ENCODE assay signal across 34 mouse cellular contexts in the genomic region with DNA sequence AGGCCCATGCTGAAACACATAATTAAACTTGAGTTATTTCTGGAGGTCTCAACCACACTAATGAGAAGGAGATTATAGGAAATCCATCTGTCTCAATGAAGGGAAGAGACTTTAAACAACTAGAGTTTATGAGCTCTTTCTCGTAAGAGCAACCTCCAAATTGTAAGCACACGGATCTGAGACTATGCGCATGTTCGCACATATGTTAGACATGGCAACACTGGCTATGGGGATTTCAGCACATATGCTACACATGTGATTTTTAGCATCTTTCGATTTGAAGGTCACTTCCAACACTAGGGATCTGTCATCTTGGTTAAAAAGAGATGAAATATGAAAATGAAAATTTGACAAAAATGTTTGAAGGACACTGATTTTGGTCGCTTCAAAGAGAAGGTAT.
"Had no signal": no experiment of that assay in that cellular context is flagged by ENCODE, and none has a peak within 500 bp of the region (broad histone marks: within the 10 kb centered on the region; RNA-seq: fewer than 3 reads in every experiment).

No protein-coding gene starts in this region.

- H3K4me3 ChIP-seq: heart, embryonic 12.5 days; heart, embryonic 13.5 days; heart, embryonic 15.5 days; hindbrain, embryonic 10.5 days; hindbrain, embryonic 12.5 days; hindbrain, embryonic 13.5 days; hindbrain, embryonic 15.5 days; intestine, embryonic 15.5 days; kidney, embryonic 15.5 days; layer of hippocampus, adult 2 months; left cerebral cortex, adult 2 months had no signal

- H3K27ac ChIP-seq: heart, embryonic 13.5 days; heart, embryonic 15.5 days; hindbrain, embryonic 10.5 days; hindbrain, embryonic 12.5 days; hindbrain, embryonic 13.5 days; hindbrain, embryonic 14.5 days; hindbrain, embryonic 15.5 days; hindbrain, postnatal 0 days; intestine, embryonic 15.5 days; kidney, embryonic 15.5 days; kidney, postnatal 0 days; layer of hippocampus, adult 2 months; left cerebral cortex, adult 2 months had no signal

- H3K9me3 ChIP-seq: heart, embryonic 12.5 days; heart, embryonic 13.5 days; heart, embryonic 15.5 days; hindbrain, embryonic 10.5 days; hindbrain, embryonic 12.5 days; hindbrain, embryonic 13.5 days; hindbrain, embryonic 15.5 days; intestine, embryonic 15.5 days; kidney, embryonic 15.5 days had no signal

- H3K36me3 ChIP-seq: heart, embryonic 12.5 days; heart, embryonic 13.5 days; heart, embryonic 15.5 days; hindbrain, embryonic 10.5 days; hindbrain, embryonic 12.5 days; hindbrain, embryonic 13.5 days; hindbrain, embryonic 15.5 days; intestine, embryonic 15.5 days; kidney, embryonic 15.5 days had no signal

- ATAC-seq: hindbrain, embryonic 16.5 days; hindbrain, postnatal 0 days; inflammation-experienced regulatory T-cells, adult 6 months; intestine, embryonic 15.5 days; intestine, embryonic 16.5 days; intestine, postnatal 0 days had no signal

- DNase-seq: heart, postnatal 10 days; heart, postnatal 14 days; heart, postnatal 36 days; heart, postnatal 4 days; kidney, adult 11 months; kidney, adult 18-20 months; kidney, adult 2 months; kidney, adult 8-10 months; kidney, adult 9 months; kidney, postnatal 10 days; kidney, postnatal 14 days; kidney, postnatal 25 days; kidney, postnatal 36 days; kidney, postnatal 4 days; layer of hippocampus, adult 9-11 months; layer of hippocampus, postnatal 36 days had no signal

- H3K4me2 ChIP-seq: heart, embryonic 12.5 days; heart, embryonic 13.5 days; heart, embryonic 15.5 days; hindbrain, embryonic 12.5 days; hindbrain, embryonic 13.5 days; hindbrain, embryonic 14.5 days; hindbrain, embryonic 15.5 days; intestine, embryonic 15.5 days; kidney, embryonic 15.5 days had no signal

- H3K27me3 ChIP-seq: heart, embryonic 12.5 days; heart, embryonic 13.5 days; heart, embryonic 15.5 days; hindbrain, embryonic 12.5 days; hindbrain, embryonic 13.5 days; hindbrain, embryonic 15.5 days; intestine, embryonic 15.5 days; kidney, embryonic 15.5 days had no signal

- H3K9ac ChIP-seq: heart, embryonic 12.5 days; heart, embryonic 13.5 days; heart, embryonic 15.5 days; hindbrain, embryonic 12.5 days; hindbrain, embryonic 13.5 days; hindbrain, embryonic 14.5 days; hindbrain, embryonic 15.5 days; intestine, embryonic 15.5 days; kidney, embryonic 15.5 days had no signal

- H3K4me1 ChIP-seq: heart, embryonic 12.5 days; heart, embryonic 15.5 days; hindbrain, embryonic 10.5 days; hindbrain, embryonic 12.5 days; intestine, embryonic 15.5 days; kidney, embryonic 15.5 days had no signal
